In genomic region chr4:107921952-107922351, GRCm38 (mm10) we compare ENCODE assay signal across 9 mouse cellular contexts. TPM values are rescaled to one million over a fixed set of nuclear protein-coding genes. Genes with fewer than 3 reads are reported as not detected.
DNase-seq lines count a peak whose midpoint lies in the region; ATAC-seq lines count a peak whose summit lies in the region.
"Had no signal": no experiment of that assay in that cellular context is flagged by ENCODE, and none has a peak within 500 bp of the region (broad histone marks: within the 10 kb centered on the region; RNA-seq: fewer than 3 reads in every experiment).

No protein-coding gene starts in this region.

- H3K36me3 ChIP-seq in neural tube, embryonic 12.5 days: no peaks in the 10 kb centered on the region
- no peaks in the 10 kb centered on the region for H3K36me3 ChIP-seq in limb, embryonic 12.5 days
- H3K36me3 ChIP-seq in stomach, embryonic 15.5 days: no peaks in the 10 kb centered on the region

- WGBS in neural tube, embryonic 12.5 days: 54% methylated on average over 4 of the region's 4 CpGs
- WGBS in limb, embryonic 12.5 days: 72% methylated on average over 4 of the region's 4 CpGs
- WGBS in stomach, embryonic 15.5 days: 56% methylated on average over 4 of the region's 4 CpGs

- intact Hi-C loops in heart, postnatal 25 days (cut with DNase I): loop anchor here (2.0 to 10.0 kb wide), 3 partner anchors 31 to 403 kb away; partner anchors contain the start of gene Coa7

- DNase-seq in neural tube, embryonic 10.5 days (ENCODE audit: extremely low spot score, low spot score): no peak
- peak; percentile 9 for DNase-seq in heart, postnatal 25 days (ENCODE audit: low spot score)
- no peak for DNase-seq in embryo, embryonic 10.5 days (ENCODE audit: low spot score)
- DNase-seq in layer of hippocampus, adult 9-11 months: no peak

- no peaks in the 10 kb centered on the region for H3K9me3 ChIP-seq in neural tube, embryonic 12.5 days
- no peaks in the 10 kb centered on the region for H3K9me3 ChIP-seq in limb, embryonic 12.5 days
- no peaks in the 10 kb centered on the region for H3K9me3 ChIP-seq in stomach, embryonic 15.5 days

- ATAC-seq in neural tube, embryonic 12.5 days (ENCODE audit: low FRiP score, low read depth): no peak
- ATAC-seq in limb, embryonic 12.5 days (ENCODE audit: insufficient number of reproducible peaks, insufficient read depth, low FRiP score, low TSS enrichment, low read depth): no peak
- ATAC-seq in stomach, embryonic 15.5 days (ENCODE audit: insufficient read depth, low FRiP score, low read depth): peak; percentile 52
- ATAC-seq in erythroid progenitor cell, adult 5-6 weeks (replicated peaks; ENCODE audit: low FRiP score, poor library complexity, severe bottlenecking): no peak

- no peak overlapping the region for H3K9ac ChIP-seq in neural tube, embryonic 12.5 days
- no peak overlapping the region for H3K9ac ChIP-seq in limb, embryonic 12.5 days (replicated peaks)
- no peak overlapping the region for H3K9ac ChIP-seq in stomach, embryonic 15.5 days

- H3K27me3 ChIP-seq in neural tube, embryonic 12.5 days (replicated peaks): no peaks in the 10 kb centered on the region
- no peaks in the 10 kb centered on the region for H3K27me3 ChIP-seq in limb, embryonic 12.5 days
- H3K27me3 ChIP-seq in stomach, embryonic 15.5 days (replicated peaks): no peaks in the 10 kb centered on the region

- H3K27ac ChIP-seq in neural tube, embryonic 12.5 days: no peak overlapping the region
- no peak overlapping the region for H3K27ac ChIP-seq in limb, embryonic 12.5 days
- H3K27ac ChIP-seq in stomach, embryonic 15.5 days: peak overlapping the region; percentile 36; the same call in 1 of the 2 replicates
- H3K27ac ChIP-seq: macrophage had no signal

- no peak overlapping the region for H3K4me3 ChIP-seq in neural tube, embryonic 12.5 days
- no peak overlapping the region for H3K4me3 ChIP-seq in limb, embryonic 12.5 days (replicated peaks)
- peak overlapping the region; percentile 84 for H3K4me3 ChIP-seq in stomach, embryonic 15.5 days (replicated peaks)

- H3K4me2 ChIP-seq in neural tube, embryonic 12.5 days (replicated peaks): peak overlapping the region; percentile 85
- peak overlapping the region; percentile 79 for H3K4me2 ChIP-seq in limb, embryonic 12.5 days
- H3K4me2 ChIP-seq in stomach, embryonic 15.5 days: peak overlapping the region; percentile 71

- peaks cover 13% of the 10 kb centered on the region; the same call in 1 of the 2 replicates for H3K4me1 ChIP-seq in neural tube, embryonic 12.5 days
- H3K4me1 ChIP-seq in limb, embryonic 12.5 days (replicated peaks): peaks cover 12% of the 10 kb centered on the region
- H3K4me1 ChIP-seq in stomach, embryonic 15.5 days: peaks cover 7% of the 10 kb centered on the region

RNA-seq across cellular contexts. Expression of gene Cpt2, which starts 1.5 kb away (rescaled TPM):
- polyA plus RNA-seq in neural tube, embryonic 12.5 days (2016; fragmentation: Nextera tagmentation; extraction: Ambion mirVana): 26.5 and 30.0 TPM in 2 replicates
- 100 to 1,000 TPM; 269 to 275 TPM for total RNA-seq in heart, postnatal 25 days (2021)
- 32.7 and 36.1 TPM in 2 replicates for polyA plus RNA-seq in limb, embryonic 12.5 days (2016; fragmentation: Nextera tagmentation; extraction: Ambion mirVana)
- polyA plus RNA-seq in stomach, embryonic 15.5 days (2015; fragmentation: Nextera tagmentation; extraction: Ambion mirVana): 58.7 and 62.0 TPM in 2 replicates
- total RNA-seq in erythroid progenitor cell, adult 5-6 weeks (2015; ENCODE audit: low replicate concordance): 6.3 and 14.4 TPM in 2 replicates
- 18.5 and 19.1 TPM in 2 replicates for total RNA-seq in erythroid progenitor cell, adult 5-6 weeks (2017; ENCODE audit: low replicate concordance)

RNA-seq across cellular contexts. Expression of gene 0610037L13Rik, which starts 32.3 kb away (rescaled TPM):
- 105 and 117 TPM in 2 replicates for polyA plus RNA-seq in neural tube, embryonic 12.5 days (2016; fragmentation: Nextera tagmentation; extraction: Ambion mirVana)
- total RNA-seq in heart, postnatal 25 days (2021): 10 to 100 TPM; 52.3 to 57.1 TPM
- polyA plus RNA-seq in limb, embryonic 12.5 days (2016; fragmentation: Nextera tagmentation; extraction: Ambion mirVana): 124 and 125 TPM in 2 replicates
- polyA plus RNA-seq in stomach, embryonic 15.5 days (2015; fragmentation: Nextera tagmentation; extraction: Ambion mirVana): 115 and 118 TPM in 2 replicates
- total RNA-seq in erythroid progenitor cell, adult 5-6 weeks (2015; ENCODE audit: low replicate concordance): 17.7 and 19.3 TPM in 2 replicates
- total RNA-seq in erythroid progenitor cell, adult 5-6 weeks (2017; ENCODE audit: low replicate concordance): 3.9 and 10.7 TPM in 2 replicates

RNA-seq across cellular contexts. Expression of gene Magoh, which starts 42.4 kb away (rescaled TPM):
- 169 and 182 TPM in 2 replicates for polyA plus RNA-seq in neural tube, embryonic 12.5 days (2016; fragmentation: Nextera tagmentation; extraction: Ambion mirVana)
- total RNA-seq in heart, postnatal 25 days (2021): 10 to 100 TPM; 42.2 to 47.8 TPM
- 255 and 288 TPM in 2 replicates for polyA plus RNA-seq in limb, embryonic 12.5 days (2016; fragmentation: Nextera tagmentation; extraction: Ambion mirVana)
- polyA plus RNA-seq in stomach, embryonic 15.5 days (2015; fragmentation: Nextera tagmentation; extraction: Ambion mirVana): 181 and 193 TPM in 2 replicates
- total RNA-seq in erythroid progenitor cell, adult 5-6 weeks (2015; ENCODE audit: low replicate concordance): 67.8 and 71.7 TPM in 2 replicates
- total RNA-seq in erythroid progenitor cell, adult 5-6 weeks (2017; ENCODE audit: low replicate concordance): 51.1 and 55.3 TPM in 2 replicates

RNA-seq across cellular contexts. Expression of gene Slc1a7, which starts 46.2 kb away (rescaled TPM):
- polyA plus RNA-seq in neural tube, embryonic 12.5 days (2016; fragmentation: Nextera tagmentation; extraction: Ambion mirVana): not detected in 2 replicates
- total RNA-seq in heart, postnatal 25 days (2021): under 1 TPM; 0.29 to 0.39 TPM
- polyA plus RNA-seq in limb, embryonic 12.5 days (2016; fragmentation: Nextera tagmentation; extraction: Ambion mirVana): not detected in 2 replicates
- polyA plus RNA-seq in stomach, embryonic 15.5 days (2015; fragmentation: Nextera tagmentation; extraction: Ambion mirVana): 0.08 and 0.21 TPM in 2 replicates
- not detected in 2 replicates for total RNA-seq in erythroid progenitor cell, adult 5-6 weeks (2015; ENCODE audit: low replicate concordance)
- not detected in 2 replicates for total RNA-seq in erythroid progenitor cell, adult 5-6 weeks (2017; ENCODE audit: low replicate concordance)
- polyA plus RNA-seq: macrophage had no signal
